Mouse (Mus musculus) ES-E14 (cell line): ENCODE data around the gene Igtp. TPM values are rescaled to one million over a fixed set of nuclear protein-coding genes. Genes with fewer than 3 reads are reported as not detected.

Experiments
- DNase-seq: peaks from one replicate; pipeline ENCODE4 v3.0.0-alpha.2; 2013; ENCODE audit warnings: low read depth, low spot score
- H3K27ac ChIP-seq: 2 replicates; pipeline ENCODE4 v1.5.1; 2012; ENCODE audit warnings: low read depth, mild to moderate bottlenecking, low read length, moderate library complexity, mixed read lengths; ENCODE audit not compliant: poor library complexity, insufficient read depth, severe bottlenecking
- H3K36me3 ChIP-seq: 2 replicates; pipeline ENCODE4 v1.6.1; 2012; ENCODE audit warnings: mild to moderate bottlenecking, low read length, moderate library complexity, mixed read lengths; ENCODE audit not compliant: control insufficient read depth, poor library complexity, insufficient read depth, severe bottlenecking
- H3K4me1 ChIP-seq, 2 experiments: fragments of 150-350 bp in 1 of 2; sonication (generic) in 1 of 2; 2 replicates each; pipeline ENCODE4 v1.6.1; 2012; ENCODE audit warnings: low read length in 2 of 2, mild to moderate bottlenecking in 1 of 2, mixed read lengths in 1 of 2; ENCODE audit not compliant: control insufficient read depth in 2 of 2, insufficient read depth in 2 of 2, poor library complexity in 1 of 2
- H3K4me3 ChIP-seq, 2 experiments: fragments of 150-350 bp in 1 of 2; sonication (generic) in 1 of 2; 2 replicates each; pipeline ENCODE4 v1.5.1; 2012; ENCODE audit warnings: low read length in 2 of 2, low read depth in 1 of 2, mild to moderate bottlenecking in 1 of 2, mixed read lengths in 1 of 2; ENCODE audit not compliant: insufficient read depth in 1 of 2, poor library complexity in 1 of 2, severe bottlenecking in 1 of 2
- H3K9ac ChIP-seq: 2 replicates; pipeline ENCODE4 v1.6.1; 2012; ENCODE audit warnings: low read depth, mild to moderate bottlenecking, low read length, mixed read lengths; ENCODE audit not compliant: poor library complexity, insufficient read depth, severe bottlenecking
- H3K9me3 ChIP-seq: fragments of 150-350 bp; sonication (generic); 2 replicates; pipeline ENCODE4 v1.6.1; 2012; ENCODE audit warnings: low read depth, mild to moderate bottlenecking, low read length; ENCODE audit not compliant: control insufficient read depth, insufficient read depth
- CHD2 ChIP-seq: IDR thresholded peaks from 2 replicates; pipeline ENCODE4 v1.6.1; 2014; ENCODE audit warnings: mild to moderate bottlenecking, low read depth, low read length, inconsistent platforms
- HCFC1 ChIP-seq: IDR thresholded peaks from 2 replicates; pipeline ENCODE4 v1.6.1; 2012; ENCODE audit warnings: low read length, inconsistent platforms, borderline replicate concordance; ENCODE audit not compliant: insufficient read depth
- MAFK ChIP-seq: IDR thresholded peaks from 2 replicates; pipeline ENCODE4 v1.6.1; 2014; ENCODE audit warnings: mild to moderate bottlenecking, low read depth, low read length, inconsistent platforms; ENCODE audit not compliant: insufficient read depth
- ZC3H11A ChIP-seq: IDR thresholded peaks from 2 replicates; pipeline ENCODE4 v1.6.1; 2012; ENCODE audit warnings: low read depth, mild to moderate bottlenecking, inconsistent platforms, low read length, borderline replicate concordance
- ZNF384 ChIP-seq: IDR thresholded peaks from 2 replicates; pipeline ENCODE4 v1.6.1; 2012; ENCODE audit warnings: low read depth, low read length, inconsistent platforms
- in situ Hi-C, 2 experiments: fragments of 600-800 bp; cut with MboI; formaldehyde crosslinking; loops; one replicate each; pipeline ENCODE4 v1.15.1; 2025; ENCODE audit warnings: low sequenced_read_pairs in 2 of 2, inconsistent platforms in 1 of 2; ENCODE audit not compliant: unreplicated experiment in 2 of 2
- total RNA-seq: library from RNA; depleted of rRNA; stranded (reverse); fragments of 300-350 nt; gene quantifications from 2 replicates; pipeline ENCODE4 v1.2.3, GENCODE M21; 2012

The Igtp gene
- total RNA-seq, 1 experiment = 2.5 TPM

DNA sequence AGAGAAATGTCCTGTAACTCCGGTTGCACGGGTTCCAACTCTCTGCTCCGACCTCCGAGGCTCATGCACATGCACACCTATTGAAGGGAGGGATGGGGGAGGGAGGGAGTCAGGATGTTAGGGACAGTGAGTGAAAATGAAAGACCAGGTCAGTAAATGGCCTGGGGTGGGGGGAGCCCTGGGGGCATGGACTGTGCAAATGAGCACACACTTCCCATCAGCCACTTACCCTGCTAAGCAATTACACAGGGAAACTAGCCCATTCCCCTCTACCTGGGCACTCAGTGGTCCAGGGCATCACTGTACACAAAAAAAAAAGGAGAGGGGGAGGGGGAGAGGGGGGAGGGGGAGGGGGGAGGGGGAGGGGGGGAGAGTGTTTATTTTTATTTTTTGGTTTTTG, 693 bp upstream of the Igtp start:
- Histone ChIP-seq H3K36me3 (no peaks in the 10 kb centered on the region), H3K4me1 (peaks cover 3 to 11% of the 10 kb centered on the region in 2 experiments; a peak in 2 of 4 replicates), H3K4me3 (no peak overlapping the region), H3K9me3 (no peaks in the 10 kb centered on the region), H3K27ac (no peak overlapping the region), H3K9ac (no peak overlapping the region)
- TF ChIP-seq CHD2 = no peak
- no peak for TF ChIP-seq ZC3H11A
- no peak for TF ChIP-seq ZNF384
- no peak for TF ChIP-seq MAFK
- TF ChIP-seq HCFC1 = no peak
- DNase-seq = no peak
- in situ Hi-C loops = no loop called here

DNA sequence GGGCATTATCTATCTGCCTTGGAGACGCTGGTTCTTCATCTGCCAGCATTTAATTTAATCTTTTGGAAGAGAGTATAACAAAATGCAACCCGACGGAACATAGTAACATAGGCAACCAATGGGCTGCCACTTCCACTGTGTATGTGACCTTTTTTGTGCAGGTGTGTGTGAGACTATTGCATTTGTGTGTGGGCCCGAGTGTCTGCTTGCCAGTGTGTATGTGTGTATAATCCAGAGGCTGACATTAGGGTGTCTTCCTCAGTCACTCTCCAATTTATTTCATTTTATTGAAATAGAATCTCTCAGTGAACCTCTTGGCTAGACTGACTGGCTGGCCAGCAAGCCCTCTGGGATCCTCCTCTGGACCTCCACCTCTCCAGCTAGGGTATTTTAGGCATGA, 870 bp downstream of the Igtp start:
- in situ Hi-C loops = no loop called here
- Histone ChIP-seq H3K9me3 (no peaks in the 10 kb centered on the region), H3K4me1 (peaks cover 0 to 9% of the 10 kb centered on the region in 2 experiments; a peak in 1 of 4 replicates), H3K27ac (no peak overlapping the region), H3K9ac (no peak overlapping the region), H3K36me3 (no peaks in the 10 kb centered on the region), H3K4me3 (no peak overlapping the region)
- TF ChIP-seq ZNF384 = no peak
- no peak for TF ChIP-seq HCFC1
- no peak for DNase-seq

DNA sequence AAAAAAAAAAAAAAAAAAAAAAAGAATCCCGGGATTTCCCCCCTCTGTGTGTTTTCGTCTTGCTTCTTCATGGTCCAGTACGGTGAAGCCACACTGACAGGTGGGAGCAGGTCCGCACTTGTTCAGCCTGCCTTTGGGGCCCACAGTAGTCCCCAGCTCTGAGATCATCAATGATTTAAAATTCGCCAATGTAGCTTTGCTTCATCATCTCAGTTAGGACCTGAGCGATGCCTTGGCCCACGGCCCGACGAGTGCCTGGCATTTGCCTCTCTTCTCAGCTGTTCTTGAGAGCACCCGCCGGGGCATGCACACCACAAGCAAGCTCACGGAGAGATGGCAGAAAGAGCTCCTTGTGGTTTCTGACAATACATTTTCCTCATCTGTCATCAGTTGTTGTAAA, 1.7 kb downstream of the Igtp start:
- H3K9me3 ChIP-seq = no peaks in the 10 kb centered on the region
- H3K4me3 ChIP-seq = no peak overlapping the region
- in situ Hi-C loops = no loop called here
- no peak for DNase-seq
- no peak overlapping the region for H3K27ac ChIP-seq
- no peaks in the 10 kb centered on the region for H3K36me3 ChIP-seq
- peaks cover 0 to 9% of the 10 kb centered on the region in 2 experiments; a peak in 1 of 4 replicates for H3K4me1 ChIP-seq
- no peak for TF ChIP-seq CHD2
- TF ChIP-seq ZNF384 = no peak
- TF ChIP-seq HCFC1 = no peak
- no peak for TF ChIP-seq MAFK
- no peak for TF ChIP-seq ZC3H11A
- H3K9ac ChIP-seq = no peak overlapping the region

DNA sequence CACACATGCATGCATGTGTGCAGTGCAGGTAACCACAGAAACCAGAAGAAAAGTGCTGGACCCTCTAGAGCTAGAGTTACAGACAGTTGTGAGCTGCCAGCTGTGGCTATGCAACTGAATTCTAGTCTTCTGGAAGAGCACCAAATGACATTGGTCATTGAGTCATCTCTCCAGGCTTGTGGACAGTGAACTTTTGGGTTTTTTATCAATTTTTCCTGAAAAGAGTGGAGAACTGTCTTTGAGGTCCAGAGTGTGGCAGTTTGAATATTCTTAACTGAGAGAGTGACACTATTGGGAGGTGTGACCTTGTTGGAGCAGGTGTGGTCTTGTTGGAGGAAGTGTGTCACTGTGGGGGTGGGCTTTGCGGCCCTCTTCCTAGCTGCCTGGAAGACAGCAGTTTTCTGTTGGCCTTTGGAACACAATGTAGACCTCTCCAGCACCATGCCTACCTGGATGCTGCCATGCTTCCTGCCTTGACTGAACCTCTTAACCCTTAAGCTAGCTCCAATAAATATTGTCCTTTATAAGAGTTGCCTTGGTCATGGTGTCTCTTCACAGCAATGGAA, 11.0 kb downstream of the Igtp start:
- Histone ChIP-seq H3K9me3 (no peaks in the 10 kb centered on the region), H3K9ac (no peak overlapping the region), H3K36me3 (no peaks in the 10 kb centered on the region), H3K4me3 (no peak overlapping the region), H3K27ac (no peak overlapping the region), H3K4me1 (peaks cover 0 to 16% of the 10 kb centered on the region in 2 experiments; a peak in 2 of 4 replicates)
- TF ChIP-seq ZNF384 (no peak), MAFK (no peak), CHD2 (no peak), ZC3H11A (no peak), HCFC1 (no peak)
- no peak for DNase-seq
- in situ Hi-C loops = no loop called here

DNA sequence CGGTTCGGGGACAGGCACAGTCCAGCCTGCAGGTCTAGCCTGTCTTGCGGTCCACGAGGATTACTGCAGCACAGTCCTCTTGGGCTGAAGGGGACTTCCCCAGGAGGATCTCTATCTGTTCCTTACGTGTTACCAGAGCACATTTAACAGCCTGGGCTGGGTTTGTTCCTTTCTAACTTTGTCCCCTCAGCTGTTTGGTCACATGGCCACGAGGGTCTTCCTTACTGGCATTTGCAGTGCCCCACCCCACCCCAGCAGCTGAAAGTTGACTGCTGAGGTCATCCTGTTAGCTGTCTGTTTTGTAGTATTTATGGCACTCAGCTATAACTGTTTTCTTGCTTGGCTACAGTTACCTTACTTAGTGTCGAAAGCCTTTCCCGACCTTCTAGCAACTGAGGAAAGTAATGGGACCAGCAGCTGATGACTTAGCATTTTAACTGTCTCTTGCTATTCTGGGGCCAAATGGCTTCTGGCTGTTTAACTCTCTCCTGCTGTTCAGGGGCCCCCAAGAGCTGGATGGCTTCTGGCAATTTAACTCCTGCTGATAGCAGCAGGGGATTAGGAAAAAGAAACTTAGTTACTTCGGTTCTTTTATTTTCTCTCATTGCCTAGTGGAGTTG, 11.8 kb downstream of the Igtp start:
- in situ Hi-C loops = no loop called here

More for the DNA sequence above, 11.8 kb downstream of the Igtp start:
- no peak overlapping the region; the same call in 1 of the 2 replicates for H3K27ac ChIP-seq
- DNase-seq = no peak
- no peak overlapping the region for H3K4me3 ChIP-seq
- no peak overlapping the region for H3K9ac ChIP-seq
- TF ChIP-seq MAFK = 0 out of 2 replicates have a peak, but pooled peaks have one; percentile 75
- no peak for TF ChIP-seq ZNF384
- H3K9me3 ChIP-seq = no peaks in the 10 kb centered on the region
- H3K4me1 ChIP-seq = peaks cover 0 to 16% of the 10 kb centered on the region in 2 experiments; a peak in 2 of 4 replicates
- H3K36me3 ChIP-seq = no peaks in the 10 kb centered on the region
